ENCODE assay signal across 8 mouse cellular contexts in the genomic region with DNA sequence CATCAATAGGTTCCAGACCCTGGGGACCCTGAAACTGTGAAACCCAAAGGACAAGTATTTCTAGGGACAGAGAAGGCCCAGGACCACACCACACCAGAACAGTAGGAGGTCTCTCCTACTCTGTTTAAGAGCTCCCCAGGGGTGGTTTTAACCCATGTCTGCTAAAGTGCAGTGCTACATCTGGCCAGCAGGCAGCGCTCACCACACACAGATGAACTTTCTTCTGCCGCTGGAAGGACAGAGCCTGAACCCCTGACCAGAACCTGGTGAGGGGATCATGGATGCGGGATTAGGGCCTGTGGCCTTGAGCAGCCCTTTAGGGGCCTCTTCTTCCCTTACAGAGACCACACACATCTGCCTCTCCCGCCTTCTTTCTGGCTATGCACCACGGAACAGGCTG. TPM values are rescaled to one million over a fixed set of nuclear protein-coding genes. Genes with fewer than 3 reads are reported as not detected.
A peak's percentile ranks its signal among the peaks of the same experiment; 100 is the strongest.
DNase-seq lines count a peak whose midpoint lies in the region; ATAC-seq and TF ChIP-seq lines count a peak whose summit lies in the region.

No protein-coding gene starts in this region.

- H3K4me3 ChIP-seq in MEL (ENCODE audit: control insufficient read depth in 1 of 2, insufficient read depth in 1 of 2, low read depth in 2 of 2, low read length in 2 of 2), result no peak overlapping the region
- H3K4me3 ChIP-seq in cerebellum, adult 2 months (replicated peaks; ENCODE audit: insufficient read depth, low read depth, low read length), result no peak overlapping the region
- no peak overlapping the region for H3K4me3 ChIP-seq in liver, embryonic 13.5 days (replicated peaks)
- H3K4me3 ChIP-seq in neural tube, embryonic 15.5 days (replicated peaks), result no peak overlapping the region

- peak; percentile 55; the same call in 1 of the 2 replicates for ATAC-seq in frontal cortex, adult (ENCODE audit: low TSS enrichment)
- no peak for ATAC-seq in liver, embryonic 13.5 days (ENCODE audit: low read depth)
- no peak for ATAC-seq in neural tube, embryonic 15.5 days (ENCODE audit: low FRiP score)

- no peak overlapping the region for H3K4me2 ChIP-seq in liver, embryonic 13.5 days
- no peak overlapping the region for H3K4me2 ChIP-seq in neural tube, embryonic 15.5 days

- TF ChIP-seq POLR2A in MEL (IDR thresholded peaks at IDR 0.05; ENCODE audit: control insufficient read depth in 1 of 2, insufficient read depth in 1 of 2, low read depth in 1 of 2, low read length in 2 of 2, poor library complexity in 1 of 2), result no peak
- no peak for TF ChIP-seq POLR2A in cerebellum, adult 2 months (IDR thresholded peaks at IDR 0.05; ENCODE audit: borderline replicate concordance, insufficient read depth, low read length)

- no peaks in the 10 kb centered on the region for H3K4me1 ChIP-seq in MEL (ENCODE audit: control insufficient read depth in 1 of 2, insufficient read depth in 2 of 2, low read length in 2 of 2)
- peaks cover 17% of the 10 kb centered on the region for H3K4me1 ChIP-seq in cerebellum, adult 2 months (ENCODE audit: control insufficient read depth, insufficient read depth, low read length)
- H3K4me1 ChIP-seq in liver, embryonic 13.5 days (replicated peaks), result no peaks in the 10 kb centered on the region
- H3K4me1 ChIP-seq in neural tube, embryonic 15.5 days, result peaks cover 18% of the 10 kb centered on the region

- peak; percentile 93 to 95 (median 93) for TF ChIP-seq CTCF in MEL (IDR thresholded peaks at IDR 0.05 in 2 of 3, conservative IDR thresholded peaks at IDR 0.05 in 1 of 3; ENCODE audit: control insufficient read depth in 1 of 3, insufficient read depth in 1 of 3, low read depth in 2 of 3, low read length in 3 of 3, poor library complexity in 1 of 3, severe bottlenecking in 1 of 3)
- peak; percentile 90 for TF ChIP-seq CTCF in cerebellum, adult 2 months (IDR thresholded peaks at IDR 0.05; ENCODE audit: borderline replicate concordance, insufficient read depth, low read depth, low read length)

- H3K36me3 ChIP-seq in MEL (ENCODE audit: control insufficient read depth in 1 of 2, insufficient read depth in 2 of 2, low read length in 2 of 2), result no peaks in the 10 kb centered on the region
- H3K36me3 ChIP-seq in liver, embryonic 13.5 days, result no peaks in the 10 kb centered on the region
- H3K36me3 ChIP-seq in neural tube, embryonic 15.5 days, result no peaks in the 10 kb centered on the region

- no peak overlapping the region for H3K27ac ChIP-seq in MEL (ENCODE audit: control insufficient read depth, low read depth, low read length)
- H3K27ac ChIP-seq in cerebellum, adult 2 months (ENCODE audit: insufficient read depth, low read length), result no peak overlapping the region
- no peak overlapping the region for H3K27ac ChIP-seq in liver, embryonic 13.5 days
- 0 out of 2 replicates have a peak overlapping the region, but pooled peaks have one; percentile 13 for H3K27ac ChIP-seq in neural tube, embryonic 15.5 days (replicated peaks)

- 45% methylated on average over 5 of the region's 5 CpGs for WGBS in cerebellum, adult 2 months
- WGBS in liver, embryonic 13.5 days (ENCODE audit: insufficient replicate concordance), result 19% methylated on average over 5 of the region's 5 CpGs
- 11% methylated on average over 5 of the region's 5 CpGs for WGBS in neural tube, embryonic 15.5 days

- peak; percentile 93 for TF ChIP-seq RAD21 in MEL (IDR thresholded peaks at IDR 0.05; ENCODE audit: low read depth, low read length)

- no peaks in the 10 kb centered on the region; a peak in 1 of 4 replicates for H3K27me3 ChIP-seq in MEL (ENCODE audit: control insufficient read depth in 1 of 2, insufficient read depth in 2 of 2, low read length in 2 of 2)
- H3K27me3 ChIP-seq in cerebellum, adult 2 months (ENCODE audit: control insufficient read depth, insufficient read depth, low read length), result no peaks in the 10 kb centered on the region
- no peaks in the 10 kb centered on the region for H3K27me3 ChIP-seq in liver, embryonic 13.5 days
- 0 out of 2 replicates have a peak, but pooled peaks cover 4% of the 10 kb centered on the region for H3K27me3 ChIP-seq in neural tube, embryonic 15.5 days (replicated peaks)

- H3K79me2 ChIP-seq in MEL (ENCODE audit: control insufficient read depth, insufficient read depth, low read length, poor library complexity), result no peaks in the 10 kb centered on the region

- no peak overlapping the region for H3K9ac ChIP-seq in MEL (ENCODE audit: control insufficient read depth, low read depth, low read length, poor library complexity, severe bottlenecking)
- no peak overlapping the region for H3K9ac ChIP-seq in liver, embryonic 13.5 days
- no peak overlapping the region for H3K9ac ChIP-seq in neural tube, embryonic 15.5 days (replicated peaks)

- DNase-seq in 3134 (ENCODE audit: extremely low read depth, insufficient read length, low spot score) (peak; percentile 46), MEL (ENCODE audit: low read depth, low spot score) (peak; percentile 59)
- peak; percentile 54 to 72 for DNase-seq in cerebellum, adult 2 months
- peak; percentile 85 for DNase-seq in kidney, postnatal 10 days
- DNase-seq in liver, embryonic 13.5 days, result peak; percentile 32
- peak; percentile 75 for DNase-seq in testis, postnatal 14 days (ENCODE audit: low spot score)

- no peak for TF ChIP-seq EP300 in MEL (IDR thresholded peaks at IDR 0.05; ENCODE audit: low read depth in 1 of 2, low read length in 2 of 2)

- no peaks in the 10 kb centered on the region for H3K9me3 ChIP-seq in MEL (replicated peaks; ENCODE audit: insufficient read depth, low read length)
- H3K9me3 ChIP-seq in liver, embryonic 13.5 days (replicated peaks), result no peaks in the 10 kb centered on the region
- no peaks in the 10 kb centered on the region for H3K9me3 ChIP-seq in neural tube, embryonic 15.5 days (replicated peaks)

TF ChIP-seq in MEL, 35 proteins besides CTCF, POLR2A, EP300 and RAD21:
- TF ChIP-seq ZC3H11A (IDR thresholded peaks at IDR 0.05; ENCODE audit: low read depth, low read length), result peak; percentile 70
- TF ChIP-seq ELF1 (IDR thresholded peaks at IDR 0.05; ENCODE audit: low read depth, low read length), result no peak
- TF ChIP-seq ZKSCAN1 (IDR thresholded peaks at IDR 0.05; ENCODE audit: low read depth, low read length), result no peak
- TF ChIP-seq SMC3 (IDR thresholded peaks at IDR 0.05; ENCODE audit: low read depth, low read length), result peak; percentile 90
- TF ChIP-seq CHD1 (IDR thresholded peaks at IDR 0.05; ENCODE audit: low read depth, low read length), result no peak
- TF ChIP-seq MEF2A (IDR thresholded peaks at IDR 0.05; ENCODE audit: extremely low read depth, insufficient replicate concordance, low read depth, low read length, poor library complexity, severe bottlenecking), result no peak
- no peak for TF ChIP-seq ZMIZ1 (IDR thresholded peaks at IDR 0.05; ENCODE audit: low read depth, low read length)

RNA-seq across cellular contexts. Expression of gene Cyth4, which starts 26.6 kb away (rescaled TPM):
- 8.7 and 9.2 TPM in 2 replicates for total RNA-seq in MEL (2012; rRNA removed)
- 10 to 100 TPM in 1 of 2 experiments, not detected in 1; 23.5 TPM for polyA plus RNA-seq in MEL (2012; ENCODE audit: insufficient read depth in 1 of 2, insufficient read length in 2 of 2, low read depth in 1 of 2, low replicate concordance in 2 of 2, missing spikeins in 1 of 2)
- 3.8 and 4.6 TPM in 2 replicates for polyA plus RNA-seq in cerebellum, adult 2 months (2012; rRNA removed)
- polyA plus RNA-seq in liver, embryonic 13.5 days (2015; fragmentation: Nextera tagmentation; extraction: Ambion mirVana), result 11.9 and 12.5 TPM in 2 replicates
- 7.3 and 13.2 TPM in 2 replicates for polyA plus RNA-seq in neural tube, embryonic 15.5 days (2015; fragmentation: Nextera tagmentation; extraction: Ambion mirVana)

RNA-seq across cellular contexts. Expression of gene Rac2, which starts 50.8 kb away (rescaled TPM):
- total RNA-seq in MEL (2012; rRNA removed), result 257 and 268 TPM in 2 replicates
- 100 to 1,000 TPM; 772 to 881 TPM for polyA plus RNA-seq in MEL (2012; ENCODE audit: insufficient read depth in 1 of 2, insufficient read length in 2 of 2, low read depth in 1 of 2, low replicate concordance in 2 of 2, missing spikeins in 1 of 2)
- 1.4 and 1.8 TPM in 2 replicates for polyA plus RNA-seq in cerebellum, adult 2 months (2012; rRNA removed)
- polyA plus RNA-seq in liver, embryonic 13.5 days (2015; fragmentation: Nextera tagmentation; extraction: Ambion mirVana), result 75.2 and 81.2 TPM in 2 replicates
- polyA plus RNA-seq in neural tube, embryonic 15.5 days (2015; fragmentation: Nextera tagmentation; extraction: Ambion mirVana), result 6.7 and 77.0 TPM in 2 replicates

Comparison
In these comparisons a context has a peak if more than half of its experiments do, and no peak if none do; other contexts are left out.
1. DNase-seq: peak in every context shown above with its lines; median percentile 85 in kidney, postnatal 10 days; 75 in testis, postnatal 14 days; 63 in cerebellum, adult 2 months; 59 in MEL; 46 in 3134; 32 in liver, embryonic 13.5 days.